Mouse (Mus musculus): ENCODE results near the gene Dhrs3. TPM values are rescaled to one million over a fixed set of nuclear protein-coding genes. Genes with fewer than 3 reads are reported as not detected.

Dhrs3 gene
- total RNA-seq, 1 experiment from 2014 or later: 43.0 TPM

DNA sequence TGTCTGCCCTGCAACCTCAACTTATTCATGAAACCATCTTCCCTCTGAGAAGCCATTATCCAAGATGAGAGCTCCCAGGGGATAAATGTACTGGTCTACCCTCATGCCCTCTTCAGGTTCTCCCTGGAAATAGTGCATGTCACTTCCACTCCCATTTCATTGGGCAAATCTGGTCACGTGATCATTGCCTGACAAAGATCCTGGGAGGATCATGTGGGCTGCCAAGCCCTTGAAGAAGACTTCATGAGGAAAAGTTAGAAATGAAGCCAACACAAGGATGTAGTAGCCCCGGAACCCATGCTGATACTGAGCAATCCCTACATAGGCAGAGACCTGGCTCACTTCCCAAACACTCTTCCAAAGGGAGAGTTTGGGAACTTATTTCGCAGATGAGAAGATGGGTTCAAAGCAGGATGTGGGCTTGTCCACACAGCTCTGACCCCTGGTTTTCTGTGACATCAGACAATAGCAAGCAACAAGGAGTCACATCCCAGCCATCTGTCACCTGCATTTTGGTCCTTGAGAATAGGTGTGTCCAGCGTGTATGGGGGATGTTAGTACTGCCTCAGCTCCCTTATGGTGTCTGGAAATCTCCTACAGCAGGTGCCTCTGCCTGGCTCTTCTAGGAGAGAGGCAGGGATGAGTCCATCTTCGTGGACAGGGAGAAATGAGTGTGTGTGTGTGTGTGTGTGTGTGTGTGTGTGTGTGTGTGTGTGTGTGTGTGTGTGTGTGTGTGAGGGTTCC is 36.2 kb downstream of the Dhrs3 start:
- no peak for ATAC-seq (replicated peaks; ENCODE audit: insufficient number of reproducible peaks, low FRiP score, low TSS enrichment, poor library complexity, severe bottlenecking)

DNA sequence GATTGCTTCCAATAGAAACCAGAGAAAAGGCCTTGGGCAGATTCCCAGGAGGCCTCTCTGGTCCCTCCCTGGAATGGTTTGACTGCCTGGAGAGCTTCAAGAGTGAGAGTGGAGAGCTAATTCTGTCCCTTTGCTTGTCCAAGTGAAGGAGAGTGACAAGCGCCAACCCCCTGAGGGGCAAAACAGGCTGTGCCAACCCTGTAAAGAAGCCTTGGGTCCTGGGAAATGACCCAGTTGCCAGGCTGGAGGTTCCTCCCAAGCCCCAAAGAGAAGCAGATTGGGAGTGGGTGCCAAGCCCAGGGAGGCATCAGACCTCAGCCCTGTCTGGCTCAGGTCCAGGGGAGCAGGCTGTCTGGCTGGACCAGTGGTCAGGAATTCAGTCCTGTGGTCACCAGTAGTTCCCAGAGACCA is 37.2 kb downstream of the Dhrs3 start:
- no peak for ATAC-seq (replicated peaks; ENCODE audit: insufficient number of reproducible peaks, low FRiP score, low TSS enrichment, poor library complexity, severe bottlenecking)

GRCm38 (mm10) chr4:144930366-144930765 is 37.7 kb downstream of the Dhrs3 start:
- no peak for ATAC-seq (replicated peaks; ENCODE audit: insufficient number of reproducible peaks, low FRiP score, low TSS enrichment, poor library complexity, severe bottlenecking)

GRCm38 (mm10) chr4:144931167-144931566 is 38.5 kb downstream of the Dhrs3 start:
- ATAC-seq (replicated peaks; ENCODE audit: insufficient number of reproducible peaks, low FRiP score, low TSS enrichment, poor library complexity, severe bottlenecking): no peak

GRCm38 (mm10) chr4:144934501-144934900 is 41.9 kb downstream of the Dhrs3 start:
- ATAC-seq (replicated peaks; ENCODE audit: insufficient number of reproducible peaks, low FRiP score, low TSS enrichment, poor library complexity, severe bottlenecking): no peak

DNA sequence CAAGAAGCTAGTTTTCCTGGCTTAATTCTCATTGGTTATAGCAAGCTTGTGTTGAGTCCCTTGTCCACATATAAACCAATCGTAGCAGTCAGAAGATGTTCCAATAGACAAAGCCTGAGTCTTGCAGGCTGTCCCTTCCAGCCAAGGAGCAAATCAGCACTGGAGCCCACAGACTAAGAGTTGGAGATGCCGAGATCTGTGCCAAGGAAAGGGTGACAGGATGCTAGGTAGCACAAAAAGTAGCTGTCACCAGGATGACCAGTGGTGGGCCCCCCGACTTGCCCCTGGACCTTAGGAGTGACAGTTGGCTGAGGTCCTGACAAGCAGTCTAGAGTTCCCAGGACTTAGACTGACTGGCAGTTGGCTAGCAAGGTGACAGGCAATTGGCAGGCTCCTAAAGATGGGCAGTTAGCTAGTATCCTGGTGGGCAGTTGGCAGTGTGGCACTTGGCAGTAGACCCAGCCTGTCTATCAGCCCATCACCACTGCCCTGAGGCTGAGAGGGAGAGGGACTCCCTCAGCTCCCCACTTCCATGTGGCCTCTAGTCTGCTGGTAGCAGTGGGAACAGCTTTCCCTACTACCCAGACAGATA is 44.0 kb downstream of the Dhrs3 start:
- ATAC-seq (replicated peaks; ENCODE audit: insufficient number of reproducible peaks, low FRiP score, low TSS enrichment, poor library complexity, severe bottlenecking): no peak

DNA sequence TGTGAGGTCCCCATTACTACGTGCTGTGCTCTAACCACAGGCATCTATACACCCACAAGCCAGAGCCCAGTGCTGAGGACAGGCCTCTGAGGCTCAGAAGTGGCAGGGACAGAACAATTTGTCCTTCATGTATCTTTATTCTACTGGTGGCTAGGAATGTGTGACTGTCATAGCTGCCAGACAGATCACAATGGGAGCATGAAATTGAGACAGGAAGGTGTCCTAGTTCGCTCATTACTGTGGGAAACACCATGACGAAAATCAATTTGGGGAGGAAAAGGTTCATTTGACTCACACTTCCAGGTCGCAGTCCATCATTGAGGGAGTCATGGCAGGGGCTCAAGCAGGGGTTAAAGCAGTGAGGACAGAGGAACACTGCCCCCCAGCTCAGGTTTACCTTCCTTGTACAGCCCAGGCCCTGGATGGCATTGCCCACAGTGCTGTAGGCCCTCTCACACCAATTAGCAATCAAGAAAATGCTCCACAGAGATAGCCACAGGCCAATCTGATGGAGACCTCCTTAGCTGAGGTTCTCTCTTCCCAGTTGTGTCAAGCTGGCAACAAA is 47.3 kb downstream of the Dhrs3 start:
- ATAC-seq (replicated peaks; ENCODE audit: insufficient number of reproducible peaks, low FRiP score, low TSS enrichment, poor library complexity, severe bottlenecking): no peak

GRCm38 (mm10) chr4:144940796-144941462 is 48.3 kb downstream of the Dhrs3 start:
- ATAC-seq (replicated peaks; ENCODE audit: insufficient number of reproducible peaks, low FRiP score, low TSS enrichment, poor library complexity, severe bottlenecking): no peak

DNA sequence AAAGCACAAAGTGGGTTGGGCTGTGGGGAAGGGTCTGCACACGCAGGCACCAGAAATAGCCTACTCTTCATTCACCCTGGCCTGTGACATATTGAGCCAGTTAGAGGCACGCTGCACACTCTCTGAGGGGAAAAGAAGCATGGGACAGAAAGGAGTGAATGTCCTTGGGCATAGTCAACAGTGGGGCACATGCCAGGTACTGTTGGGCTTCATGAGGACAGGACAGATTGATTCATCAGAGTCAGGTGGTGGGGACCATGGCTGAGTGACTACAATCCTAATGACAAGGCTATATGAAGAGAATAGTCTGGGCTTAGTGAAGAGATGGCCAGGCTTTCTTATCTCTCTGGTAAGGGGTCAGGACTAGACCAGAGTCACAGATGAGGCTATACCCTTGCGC is 49.8 kb downstream of the Dhrs3 start:
- no peak for ATAC-seq (replicated peaks; ENCODE audit: insufficient number of reproducible peaks, low FRiP score, low TSS enrichment, poor library complexity, severe bottlenecking)

DNA sequence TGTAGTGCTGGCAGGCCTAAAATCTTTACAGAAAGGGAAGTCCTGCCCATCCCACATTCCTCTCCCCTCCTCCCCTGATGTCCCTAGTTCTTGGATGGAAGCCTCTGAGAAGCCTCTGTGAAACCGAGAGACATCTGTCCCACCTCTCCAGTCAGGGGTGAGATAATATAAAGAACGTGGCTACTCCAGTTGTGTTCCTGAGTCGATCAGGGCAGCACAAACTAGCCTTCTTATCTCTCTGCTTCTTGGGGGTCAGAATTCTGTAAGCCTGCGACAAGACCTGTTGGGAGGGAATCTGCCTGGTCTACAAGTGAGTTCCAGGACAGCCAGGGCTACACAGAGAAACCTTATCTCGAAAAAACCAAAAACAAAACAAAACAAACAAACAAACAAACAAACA is 50.6 kb downstream of the Dhrs3 start:
- ATAC-seq (replicated peaks; ENCODE audit: insufficient number of reproducible peaks, low FRiP score, low TSS enrichment, poor library complexity, severe bottlenecking): no peak

DNA sequence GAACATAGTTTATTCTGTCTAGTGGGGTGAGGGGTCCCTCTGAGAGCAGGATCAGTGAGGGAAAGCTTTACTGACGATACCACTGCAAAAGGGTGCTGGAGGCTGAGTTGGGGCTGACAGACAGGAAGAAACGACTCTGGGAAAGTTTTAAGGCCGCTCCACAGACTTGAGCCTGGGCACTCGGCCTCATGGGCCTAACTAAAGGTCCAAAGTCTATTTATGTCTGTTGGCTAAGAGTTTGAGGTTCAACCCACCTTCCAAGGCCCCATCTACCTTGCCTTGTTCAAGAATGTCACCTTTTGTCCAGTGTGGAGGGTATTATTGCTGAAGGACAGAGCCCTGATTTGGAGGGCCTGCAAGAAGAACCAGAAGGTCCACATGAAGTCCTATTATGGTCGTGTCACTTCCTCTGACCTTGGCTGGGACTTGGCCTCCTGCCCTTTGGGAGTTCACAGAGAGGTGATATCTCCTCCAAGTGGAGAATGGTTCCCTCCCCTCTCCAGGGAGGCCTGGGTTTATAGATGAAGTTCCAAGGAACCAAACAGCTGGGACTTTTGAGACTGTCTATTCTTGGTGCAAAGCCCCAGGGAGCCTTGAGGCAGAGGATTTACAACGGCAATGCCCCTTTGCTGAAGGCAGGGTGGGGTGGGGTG is 55.2 kb downstream of the Dhrs3 start:
- ATAC-seq (replicated peaks; ENCODE audit: insufficient number of reproducible peaks, low FRiP score, low TSS enrichment, poor library complexity, severe bottlenecking): no peak

DNA sequence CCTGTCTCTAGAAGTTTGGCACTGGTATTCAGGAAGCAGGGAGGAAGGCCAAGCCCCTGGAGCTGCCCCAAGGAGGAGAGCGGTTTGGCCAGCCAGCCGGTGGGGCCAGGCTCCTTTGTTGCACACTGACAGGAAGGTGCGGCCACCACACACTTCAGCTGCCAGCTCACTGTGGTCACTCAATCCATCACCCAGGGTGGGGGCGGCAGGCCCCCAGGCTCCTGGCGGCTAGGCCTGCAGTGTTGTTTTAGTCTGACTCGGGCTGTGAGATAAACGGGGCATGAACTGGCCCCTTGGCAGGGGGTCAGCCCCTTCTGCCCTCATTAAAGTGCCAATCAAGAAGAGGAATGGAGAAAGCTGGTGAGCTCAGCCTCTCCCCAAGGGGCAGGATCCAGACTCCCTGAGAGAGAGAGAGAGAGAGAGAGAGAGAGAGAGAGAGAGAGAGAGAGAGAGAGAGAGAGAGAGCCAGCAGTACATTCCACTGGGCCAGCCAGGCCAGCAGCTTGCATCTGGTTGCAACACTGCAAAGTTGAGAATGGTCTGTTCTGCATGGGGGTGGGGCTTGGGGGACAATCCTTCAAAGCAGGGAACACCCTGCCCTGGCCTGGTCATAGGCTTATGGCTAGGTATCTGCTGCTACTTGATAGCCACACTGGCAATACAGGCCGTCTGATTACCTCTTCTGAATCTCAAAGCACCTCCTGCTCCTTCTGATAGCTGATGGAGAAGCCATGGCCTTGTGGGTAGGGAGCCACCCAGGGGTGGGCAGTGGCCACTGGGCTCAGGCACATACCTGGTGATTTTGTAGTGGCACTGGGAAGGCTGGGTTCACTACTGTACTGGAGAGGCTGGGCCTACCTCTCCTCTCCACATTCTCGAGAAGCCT is 57.1 kb downstream of the Dhrs3 start:
- peak; percentile 60; the same call in 1 of the 2 replicates for ATAC-seq (replicated peaks; ENCODE audit: insufficient number of reproducible peaks, low FRiP score, low TSS enrichment, poor library complexity, severe bottlenecking)

DNA sequence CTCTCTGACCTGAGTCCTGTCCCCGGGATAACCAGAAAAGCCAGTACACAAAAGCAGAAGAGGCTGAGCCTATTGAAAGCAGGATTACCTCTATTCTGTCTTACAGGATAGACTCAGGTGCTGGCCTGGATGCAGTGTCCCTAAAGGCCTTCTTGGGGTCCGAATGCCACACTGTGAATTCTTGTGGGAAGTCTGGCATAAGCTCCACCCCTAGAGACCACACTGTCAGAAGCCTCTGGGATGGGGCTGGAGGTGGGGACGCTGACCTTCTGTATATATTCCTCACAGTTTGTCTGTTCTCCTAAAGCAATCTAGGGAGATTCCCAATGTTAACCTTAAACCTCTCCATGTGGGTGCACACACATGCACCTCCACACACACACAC is 57.7 kb downstream of the Dhrs3 start:
- no peak for ATAC-seq (replicated peaks; ENCODE audit: insufficient number of reproducible peaks, low FRiP score, low TSS enrichment, poor library complexity, severe bottlenecking)

GRCm38 (mm10) chr4:144950883-144951282 is 58.3 kb downstream of the Dhrs3 start:
- no peak for ATAC-seq (replicated peaks; ENCODE audit: insufficient number of reproducible peaks, low FRiP score, low TSS enrichment, poor library complexity, severe bottlenecking)

DNA sequence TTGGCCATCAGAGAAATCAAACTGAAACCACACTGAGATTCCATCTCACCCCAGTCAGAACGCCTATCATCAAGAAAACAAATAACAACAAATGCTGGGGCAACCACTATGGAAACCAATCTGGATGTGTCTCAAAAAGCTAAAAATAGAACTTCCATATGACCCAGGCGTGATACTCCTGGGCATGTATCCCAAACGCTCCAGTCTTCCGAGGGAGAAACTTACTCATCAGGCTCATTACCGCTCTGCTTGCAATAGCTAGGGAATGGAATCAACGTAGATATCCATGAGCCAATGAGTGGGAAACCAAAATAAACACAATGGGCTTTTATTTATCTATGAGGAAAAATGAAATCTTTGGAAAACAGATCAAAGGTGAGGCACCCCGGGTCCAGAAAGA is 59.2 kb downstream of the Dhrs3 start:
- ATAC-seq (replicated peaks; ENCODE audit: insufficient number of reproducible peaks, low FRiP score, low TSS enrichment, poor library complexity, severe bottlenecking): no peak

DNA sequence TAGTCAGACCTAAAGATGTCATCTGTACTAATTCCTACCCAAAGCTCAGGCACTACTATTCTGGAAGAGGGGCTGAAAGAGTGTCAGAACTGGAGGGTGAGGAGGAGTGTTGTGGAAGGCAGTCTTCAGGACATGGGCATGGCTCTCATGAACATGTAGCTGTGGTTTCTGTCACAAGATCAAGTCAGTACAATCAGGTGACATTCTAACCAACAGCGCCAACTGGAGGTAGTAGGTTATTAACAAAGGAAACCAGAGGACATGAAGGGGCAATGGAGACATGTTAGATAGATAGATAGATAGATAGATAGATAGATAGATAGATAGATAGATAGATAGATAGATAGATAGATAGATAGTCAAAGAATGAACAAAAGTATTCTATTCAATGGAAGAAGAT is 60.8 kb downstream of the Dhrs3 start:
- no peak for ATAC-seq (replicated peaks; ENCODE audit: insufficient number of reproducible peaks, low FRiP score, low TSS enrichment, poor library complexity, severe bottlenecking)

DNA sequence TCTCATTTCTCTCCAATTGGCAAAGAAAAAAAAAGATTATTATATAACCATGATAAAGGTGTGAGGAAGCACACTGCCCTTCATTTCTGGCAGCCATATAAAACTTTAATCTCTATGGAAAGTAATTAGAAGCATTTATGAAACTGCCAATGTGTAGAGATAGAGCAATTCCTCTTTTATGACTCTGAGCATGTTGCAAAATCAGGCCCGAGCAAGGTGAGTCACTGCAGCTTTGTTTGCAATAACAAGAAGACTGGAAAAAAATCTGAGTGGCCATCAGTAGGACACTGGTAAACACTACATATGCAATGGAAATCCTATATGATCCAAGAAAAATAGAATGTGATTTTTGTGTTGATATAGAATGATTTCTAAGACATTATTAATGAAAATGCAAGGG is 63.2 kb downstream of the Dhrs3 start:
- ATAC-seq (replicated peaks; ENCODE audit: insufficient number of reproducible peaks, low FRiP score, low TSS enrichment, poor library complexity, severe bottlenecking): no peak

DNA sequence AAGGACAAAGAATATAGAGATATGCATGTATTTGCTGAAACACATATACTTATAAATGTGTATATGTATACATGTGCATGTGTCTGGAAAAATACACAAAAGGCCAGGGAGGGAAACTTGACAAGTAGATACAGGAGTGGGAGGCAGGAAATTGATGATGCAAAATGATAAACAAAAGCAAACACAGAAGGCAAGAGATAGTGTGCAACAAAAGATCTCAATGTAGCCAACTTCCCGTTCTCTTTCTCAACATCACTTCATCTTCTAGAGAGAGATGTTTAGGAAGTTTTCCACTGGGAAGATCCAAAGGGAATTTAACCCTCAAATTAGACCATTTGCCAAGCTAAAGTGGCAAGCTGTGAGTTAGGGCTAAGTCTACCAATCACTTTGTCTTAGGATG is 63.7 kb downstream of the Dhrs3 start:
- no peak for ATAC-seq (replicated peaks; ENCODE audit: insufficient number of reproducible peaks, low FRiP score, low TSS enrichment, poor library complexity, severe bottlenecking)
